Mouse (Mus musculus) forebrain, embryonic 15.5 days (tissue): Measurements from ENCODE around the gene Rhoj. TPM values are rescaled to one million over a fixed set of nuclear protein-coding genes. Genes with fewer than 3 reads are reported as not detected.
"Not testable (repeated sequence)": the region's sequence is repeated elsewhere in the genome, so short reads cannot be mapped to it uniquely, and the experiment has no call there.

ENCODE experiments used
- ATAC-seq: fragments of 200-750 bp; cut with Nextera tagmentation; replicated peaks from 2 replicates; pipeline ENCODE4 v1.8.0; 2017; ENCODE audit warnings: mild to moderate bottlenecking, moderate TSS enrichment, moderate library complexity
- H3K27ac ChIP-seq: fragments of 300-500 bp; sonication (generic); replicated peaks from 2 replicates; pipeline ENCODE4 v1.5.1; 2015; ENCODE audit warnings: mild to moderate bottlenecking, inconsistent platforms
- H3K27me3 ChIP-seq: fragments of 300-500 bp; sonication (generic); 2 replicates; pipeline ENCODE4 v1.6.1; 2015; ENCODE audit warnings: inconsistent platforms
- H3K36me3 ChIP-seq: fragments of 300-500 bp; sonication (generic); 2 replicates; pipeline ENCODE4 v1.6.1; 2015; ENCODE audit warnings: mild to moderate bottlenecking, inconsistent platforms
- H3K4me1 ChIP-seq: fragments of 300-500 bp; sonication (generic); 2 replicates; pipeline ENCODE4 v1.6.1; 2015; ENCODE audit warnings: inconsistent platforms
- H3K4me2 ChIP-seq: fragments of 300-500 bp; sonication (generic); replicated peaks from 2 replicates; pipeline ENCODE4 v1.6.1; 2015; ENCODE audit warnings: mild to moderate bottlenecking, inconsistent platforms
- H3K4me3 ChIP-seq: fragments of 300-500 bp; sonication (generic); 2 replicates; pipeline ENCODE4 v1.5.1; 2015; ENCODE audit warnings: mild to moderate bottlenecking, inconsistent platforms
- H3K9ac ChIP-seq: fragments of 300-500 bp; sonication (generic); replicated peaks from 2 replicates; pipeline ENCODE4 v1.6.1; 2015; ENCODE audit warnings: mild to moderate bottlenecking, inconsistent platforms
- H3K9me3 ChIP-seq: fragments of 300-500 bp; sonication (generic); 2 replicates; pipeline ENCODE4 v1.6.1; 2016; ENCODE audit warnings: inconsistent platforms
- WGBS: fragments of 180-500 bp; shearing (Covaris S2); methylation state at CpG from one replicate; pipeline ENCODE4 v1.1.7; 2015; ENCODE audit warnings: mixed read lengths; 5-methylcytosine and 5-hydroxymethylcytosine counted together
- polyA plus RNA-seq: library from polyadenylated mRNA; unstranded; fragments of >200 nt; fragmentation: Nextera tagmentation; extraction: Ambion mirVana; gene quantifications from 2 replicates; pipeline ENCODE4 v1.2.1, GENCODE M21; 2015

Gene Rhoj
- polyA plus RNA-seq, 1 experiment from 2014 or later = 15.0 TPM

GRCm38 (mm10) chr12:75310766-75311165, 2.6 kb downstream of the Rhoj start:
- Histone ChIP-seq H3K27me3 (no peaks in the 10 kb centered on the region), H3K4me1 (peaks cover 17% of the 10 kb centered on the region), H3K9me3 (no peaks in the 10 kb centered on the region), H3K27ac (no peak overlapping the region), H3K4me3 (no peak overlapping the region), H3K36me3 (no peaks in the 10 kb centered on the region), H3K4me2 (no peak overlapping the region), H3K9ac (no peak overlapping the region)
- no peak for ATAC-seq
- 90% methylated on average over 12 of the region's 12 CpGs for WGBS

DNA sequence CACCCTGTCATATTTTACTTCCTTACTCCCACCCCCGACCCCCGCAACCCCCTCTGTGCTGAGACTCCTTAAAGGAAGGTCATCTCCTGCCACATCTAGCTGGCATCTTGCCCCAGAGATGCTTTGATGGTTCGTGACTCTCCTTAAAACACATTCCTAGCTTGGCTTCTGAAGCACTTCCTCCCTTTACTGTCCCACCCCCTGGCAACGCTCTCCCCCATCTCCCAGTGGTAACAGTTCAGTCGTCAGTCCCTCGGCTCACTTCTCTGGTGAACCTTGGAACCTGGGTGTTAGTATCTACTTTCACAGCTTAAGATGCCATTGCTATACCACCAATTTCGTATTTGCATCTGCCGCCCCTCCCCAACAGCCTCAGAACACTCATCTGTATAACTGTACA, 3.8 kb downstream of the Rhoj start:
- WGBS = 90% methylated on average over 8 of the region's 8 CpGs
- no peak overlapping the region for H3K4me3 ChIP-seq
- H3K36me3 ChIP-seq = no peaks in the 10 kb centered on the region
- no peak overlapping the region for H3K4me2 ChIP-seq
- H3K4me1 ChIP-seq = peaks cover 17% of the 10 kb centered on the region
- no peak overlapping the region for H3K9ac ChIP-seq
- H3K9me3 ChIP-seq = no peaks in the 10 kb centered on the region
- H3K27me3 ChIP-seq = no peaks in the 10 kb centered on the region
- H3K27ac ChIP-seq = no peak overlapping the region
- no peak for ATAC-seq

DNA sequence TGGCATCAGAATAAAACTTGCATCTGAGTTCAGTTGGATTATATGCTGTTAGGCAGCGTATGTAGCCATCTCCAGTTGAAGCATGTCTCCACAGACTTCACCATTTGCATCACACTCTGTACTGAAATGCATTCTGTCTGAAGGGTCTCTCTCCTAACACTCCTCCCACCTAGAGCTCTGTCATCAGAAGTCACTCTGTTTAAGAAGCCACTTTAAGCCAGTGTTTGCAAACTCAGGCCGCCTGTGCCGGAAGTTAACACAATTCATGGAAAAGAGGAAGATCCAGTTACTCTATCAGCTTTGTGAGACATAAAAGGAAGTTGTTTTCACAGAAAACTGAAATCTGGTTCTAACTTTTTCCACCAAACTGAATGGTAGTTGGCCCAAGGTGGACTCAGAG, 5.9 kb downstream of the Rhoj start:
- Histone ChIP-seq H3K36me3 (no peaks in the 10 kb centered on the region), H3K9me3 (no peaks in the 10 kb centered on the region), H3K9ac (no peak overlapping the region), H3K27ac (no peak overlapping the region), H3K4me2 (no peak overlapping the region), H3K27me3 (no peaks in the 10 kb centered on the region), H3K4me1 (peaks cover under 1% of the 10 kb centered on the region), H3K4me3 (no peak overlapping the region)
- WGBS = 89% methylated on average over 3 of the region's 3 CpGs
- no peak for ATAC-seq

- Histone ChIP-seq H3K4me1 (no peaks in the 10 kb centered on the region), H3K4me2 (no peak overlapping the region), H3K27ac (no peak overlapping the region), H3K9ac (no peak overlapping the region), H3K27me3 (no peaks in the 10 kb centered on the region), H3K4me3 (no peak overlapping the region), H3K36me3 (no peaks in the 10 kb centered on the region), H3K9me3 (no peaks in the 10 kb centered on the region)
- ATAC-seq = no peak
- 90% methylated on average over 3 of the region's 3 CpGs for WGBS
These were observed 7.7 kb downstream of the Rhoj start for GRCm38 (mm10) chr12:75315851-75316250.

GRCm38 (mm10) chr12:75320441-75320925, 12.4 kb downstream of the Rhoj start:
- no peaks in the 10 kb centered on the region for H3K36me3 ChIP-seq
- no peak overlapping the region for H3K9ac ChIP-seq
- H3K9me3 ChIP-seq = no peaks in the 10 kb centered on the region
- no peak overlapping the region for H3K27ac ChIP-seq
- H3K4me2 ChIP-seq = no peak overlapping the region
- WGBS = 84% methylated on average over 12 of the region's 12 CpGs
- H3K4me3 ChIP-seq = no peak overlapping the region
- no peaks in the 10 kb centered on the region for H3K27me3 ChIP-seq
- H3K4me1 ChIP-seq = no peaks in the 10 kb centered on the region
- no peak for ATAC-seq

DNA sequence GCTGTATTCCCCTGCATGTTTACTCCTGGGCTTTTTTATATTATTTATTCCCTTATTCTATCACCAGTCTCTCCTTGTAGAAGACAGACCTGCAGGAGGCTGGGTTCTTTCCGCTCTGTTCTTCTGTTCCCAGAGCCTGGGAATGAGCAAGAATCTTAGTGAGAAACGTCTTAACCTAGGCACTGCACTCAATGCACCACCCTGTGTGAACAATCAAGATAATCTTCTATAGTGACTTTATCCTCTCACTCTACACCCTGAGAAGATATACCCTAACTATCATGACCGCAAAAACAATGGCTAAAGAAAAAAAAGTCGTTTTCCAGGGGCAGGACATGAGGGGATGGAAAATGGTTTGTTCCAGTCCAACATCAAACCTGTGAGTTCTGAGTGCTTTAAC, 13.1 kb downstream of the Rhoj start:
- Histone ChIP-seq H3K4me2 (no peak overlapping the region), H3K36me3 (no peaks in the 10 kb centered on the region), H3K27me3 (no peaks in the 10 kb centered on the region), H3K4me1 (no peaks in the 10 kb centered on the region), H3K9ac (no peak overlapping the region), H3K9me3 (no peaks in the 10 kb centered on the region), H3K27ac (no peak overlapping the region), H3K4me3 (no peak overlapping the region)
- WGBS = 48% methylated on average over 4 of the region's 4 CpGs
- ATAC-seq = no peak

DNA sequence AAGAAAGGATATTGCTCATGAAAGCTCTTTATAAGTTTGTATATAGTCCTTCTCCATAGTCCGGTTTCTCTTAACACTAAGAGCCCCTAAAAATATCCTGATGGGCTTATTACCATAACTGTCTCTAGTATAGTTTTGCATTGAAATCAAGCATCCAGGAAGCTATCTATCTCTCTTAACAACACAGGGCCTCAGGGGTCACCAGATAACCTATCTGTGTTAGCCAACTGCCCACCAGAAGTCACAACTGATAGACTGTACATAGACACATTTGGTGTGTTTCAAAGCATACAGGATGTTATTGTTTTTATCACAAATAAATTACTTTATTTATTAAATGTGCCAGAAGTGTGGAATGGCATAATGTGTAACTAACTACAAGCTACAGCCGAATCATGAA, 21.1 kb downstream of the Rhoj start:
- H3K36me3 ChIP-seq = no peaks in the 10 kb centered on the region
- ATAC-seq = no peak
- no peaks in the 10 kb centered on the region for H3K4me1 ChIP-seq
- H3K9me3 ChIP-seq = no peaks in the 10 kb centered on the region
- 95% methylated on average over 2 of the region's 2 CpGs for WGBS
- H3K9ac ChIP-seq = no peak overlapping the region
- no peak overlapping the region for H3K4me2 ChIP-seq
- no peak overlapping the region for H3K4me3 ChIP-seq
- no peaks in the 10 kb centered on the region for H3K27me3 ChIP-seq
- no peak overlapping the region for H3K27ac ChIP-seq

- no peaks in the 10 kb centered on the region for H3K36me3 ChIP-seq
- H3K9me3 ChIP-seq = no peaks in the 10 kb centered on the region
- WGBS = 90% methylated on average over 3 of the region's 3 CpGs
- H3K4me1 ChIP-seq = no peaks in the 10 kb centered on the region
- H3K4me2 ChIP-seq = no peak overlapping the region
- no peak overlapping the region for H3K4me3 ChIP-seq
- H3K27me3 ChIP-seq = no peaks in the 10 kb centered on the region
- no peak overlapping the region for H3K9ac ChIP-seq
- H3K27ac ChIP-seq = no peak overlapping the region
- no peak for ATAC-seq
These were observed 31.8 kb downstream of the Rhoj start for GRCm38 (mm10) chr12:75339894-75340293.

DNA sequence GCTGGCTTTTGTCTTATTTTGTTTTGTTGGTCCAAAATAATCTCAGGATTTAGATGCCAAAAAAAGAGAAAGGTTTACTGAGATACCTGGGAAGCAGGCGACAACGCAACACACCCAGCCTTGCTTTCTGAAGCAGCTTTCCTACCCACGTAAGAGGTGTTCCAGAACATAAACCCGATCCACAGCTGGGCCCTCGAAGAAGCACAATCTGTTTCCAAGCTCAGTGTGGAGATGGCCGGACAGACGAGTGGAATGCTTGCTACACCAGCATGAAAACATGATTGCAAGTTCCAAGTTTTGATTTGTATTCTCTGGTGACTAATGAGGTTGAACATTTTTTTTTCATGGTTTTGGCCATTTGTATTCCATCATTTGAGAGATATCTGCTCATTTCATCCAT, 32.2 kb downstream of the Rhoj start:
- WGBS = 92% methylated on average over 7 of the region's 7 CpGs
- no peak for ATAC-seq
- Histone ChIP-seq H3K4me1 (no peaks in the 10 kb centered on the region), H3K4me2 (no peak overlapping the region), H3K9me3 (no peaks in the 10 kb centered on the region), H3K27me3 (no peaks in the 10 kb centered on the region), H3K9ac (no peak overlapping the region), H3K27ac (no peak overlapping the region), H3K36me3 (no peaks in the 10 kb centered on the region), H3K4me3 (no peak overlapping the region)

DNA sequence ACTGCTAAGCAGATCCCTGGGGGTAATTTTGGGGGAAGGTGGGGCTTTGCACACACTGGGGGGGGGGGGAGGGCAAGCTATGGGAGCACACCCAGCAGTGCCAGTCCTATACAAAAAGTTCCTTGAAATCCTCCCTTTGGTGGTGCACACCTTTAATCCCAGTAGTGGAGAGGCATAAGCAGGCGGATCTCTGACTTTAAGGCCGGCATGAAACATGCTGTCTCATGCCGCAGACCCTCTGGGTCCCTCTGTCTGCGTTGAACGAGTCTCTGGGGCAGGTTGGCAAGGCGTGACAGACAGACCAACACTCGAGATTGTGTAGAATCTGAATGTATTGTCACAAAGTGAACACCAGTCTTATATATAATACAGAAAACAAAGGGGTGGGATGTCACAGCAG, 40.4 kb downstream of the Rhoj start:
- 86% methylated on average over 7 of the region's 7 CpGs for WGBS
- no peaks in the 10 kb centered on the region for H3K36me3 ChIP-seq
- no peak for ATAC-seq
- no peak overlapping the region for H3K27ac ChIP-seq
- no peak overlapping the region for H3K4me2 ChIP-seq
- no peak overlapping the region for H3K4me3 ChIP-seq
- H3K27me3 ChIP-seq = no peaks in the 10 kb centered on the region
- no peaks in the 10 kb centered on the region for H3K9me3 ChIP-seq
- H3K9ac ChIP-seq = no peak overlapping the region
- no peaks in the 10 kb centered on the region; the same call in 1 of the 2 replicates for H3K4me1 ChIP-seq

DNA sequence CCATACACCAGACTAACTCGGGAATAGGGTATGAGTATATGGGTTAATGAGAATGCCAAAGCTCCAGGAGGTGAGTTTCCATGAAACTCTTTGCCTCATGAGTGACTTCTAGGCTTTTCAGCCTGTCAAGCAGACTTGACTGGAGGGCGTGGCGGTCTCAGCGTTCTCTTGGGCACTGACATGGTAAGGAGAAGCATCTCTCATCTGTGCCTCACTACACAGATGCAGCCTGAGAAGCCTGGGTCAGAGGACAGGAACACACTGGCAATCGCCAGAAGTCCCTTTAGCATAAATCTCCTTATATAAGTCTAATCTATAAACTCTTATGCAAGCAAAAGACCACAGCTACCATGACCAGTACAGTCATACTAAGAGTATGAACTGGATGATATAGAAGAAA, 41.4 kb downstream of the Rhoj start:
- H3K9ac ChIP-seq, H3K4me1 ChIP-seq, H3K4me3 ChIP-seq, H3K9me3 ChIP-seq, H3K27ac ChIP-seq, ATAC-seq, H3K36me3 ChIP-seq, H3K27me3 ChIP-seq, H3K4me2 ChIP-seq: not testable (repeated sequence)
- 88% methylated on average over 5 of the region's 5 CpGs for WGBS

DNA sequence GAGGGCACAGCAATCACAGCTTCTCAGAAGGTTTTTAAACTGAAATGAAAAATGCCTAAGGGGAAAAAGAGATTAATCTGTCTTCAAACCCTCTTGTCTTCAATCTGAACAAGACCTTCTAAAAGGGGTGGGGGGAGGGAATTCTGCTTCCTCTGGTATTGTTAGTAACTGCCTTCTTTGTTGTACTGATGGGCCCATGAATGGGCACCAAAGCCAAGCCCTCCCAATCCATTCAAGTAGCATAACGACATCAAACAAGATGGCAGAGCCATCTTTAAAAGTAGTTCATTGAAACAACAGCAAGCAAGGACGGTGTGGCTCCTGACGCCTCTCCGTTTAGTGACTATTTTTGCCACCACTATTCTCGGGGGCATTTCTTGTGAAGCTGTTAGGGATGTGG, 42.6 kb downstream of the Rhoj start:
- Histone ChIP-seq H3K4me3 (no peak overlapping the region), H3K9ac (no peak overlapping the region), H3K36me3 (no peaks in the 10 kb centered on the region), H3K27ac (no peak overlapping the region), H3K9me3 (no peaks in the 10 kb centered on the region), H3K4me2 (no peak overlapping the region), H3K4me1 (no peaks in the 10 kb centered on the region; the same call in 1 of the 2 replicates), H3K27me3 (no peaks in the 10 kb centered on the region)
- WGBS = 64% methylated on average over 5 of the region's 5 CpGs
- no peak for ATAC-seq

GRCm38 (mm10) chr12:75351846-75352245, 43.7 kb downstream of the Rhoj start:
- ATAC-seq = no peak
- Histone ChIP-seq H3K9me3 (no peaks in the 10 kb centered on the region), H3K4me2 (no peak overlapping the region), H3K27me3 (no peaks in the 10 kb centered on the region), H3K27ac (no peak overlapping the region), H3K4me1 (no peaks in the 10 kb centered on the region; the same call in 1 of the 2 replicates), H3K36me3 (no peaks in the 10 kb centered on the region), H3K4me3 (no peak overlapping the region), H3K9ac (no peak overlapping the region)
- 76% methylated on average over 7 of the region's 7 CpGs for WGBS
